Mouse (Mus musculus) limb, embryonic 14.5 days (tissue): Measurements from ENCODE around the gene Nelfe. TPM values are rescaled to one million over a fixed set of nuclear protein-coding genes. Genes with fewer than 3 reads are reported as not detected.
"Not testable (repeated sequence)": the region's sequence is repeated elsewhere in the genome, so short reads cannot be mapped to it uniquely, and the experiment has no call there.

Source experiments
- ATAC-seq: fragments of 200-750 bp; cut with Nextera tagmentation; 2 replicates; pipeline ENCODE4 v1.8.0; 2017; ENCODE audit warnings: low read depth, moderate number of reproducible peaks, moderate TSS enrichment; ENCODE audit not compliant: low FRiP score
- DNase-seq: peaks from one replicate; pipeline ENCODE4 v3.0.0-alpha.2; 2015; ENCODE audit warnings: low spot score
- H3K27ac ChIP-seq: fragments of 300-500 bp; sonication (generic); replicated peaks from 2 replicates; pipeline ENCODE4 v1.5.1; 2014; ENCODE audit warnings: low read depth, mild to moderate bottlenecking, low read length, moderate library complexity, mixed read lengths
- H3K27me3 ChIP-seq: fragments of 300-500 bp; sonication (generic); 2 replicates; pipeline ENCODE4 v1.6.1; 2014; ENCODE audit warnings: low read length, mixed read lengths; ENCODE audit not compliant: control insufficient read depth, insufficient read depth
- H3K36me3 ChIP-seq: fragments of 300-500 bp; sonication (generic); 2 replicates; pipeline ENCODE4 v1.6.1; 2014; ENCODE audit warnings: mild to moderate bottlenecking, low read length, moderate library complexity, mixed read lengths; ENCODE audit not compliant: control insufficient read depth, insufficient read depth
- H3K4me1 ChIP-seq: fragments of 300-500 bp; sonication (generic); 2 replicates; pipeline ENCODE4 v1.6.1; 2014; ENCODE audit warnings: antibody characterized with exemption, low read length, mixed read lengths; ENCODE audit not compliant: control insufficient read depth, insufficient read depth
- H3K4me2 ChIP-seq: fragments of 300-500 bp; sonication (generic); replicated peaks from 2 replicates; pipeline ENCODE4 v1.6.1; 2014; ENCODE audit warnings: low read depth, mild to moderate bottlenecking, low read length, moderate library complexity; ENCODE audit not compliant: severe bottlenecking
- H3K4me3 ChIP-seq: fragments of 300-500 bp; sonication (generic); replicated peaks from 2 replicates; pipeline ENCODE4 v1.5.1; 2014; ENCODE audit warnings: low read length
- H3K9ac ChIP-seq: fragments of 300-500 bp; sonication (generic); 2 replicates; pipeline ENCODE4 v1.6.1; 2014; ENCODE audit warnings: mild to moderate bottlenecking, low read depth, low read length, moderate library complexity; ENCODE audit not compliant: severe bottlenecking
- H3K9me3 ChIP-seq: fragments of 300-500 bp; sonication (generic); 2 replicates; pipeline ENCODE4 v1.6.1; 2016; ENCODE audit warnings: low read length; ENCODE audit not compliant: control insufficient read depth
- POLR2A ChIP-seq: fragments of 200-500 bp; IDR thresholded peaks from 2 replicates; pipeline ENCODE4 v1.8.0; 2012; ENCODE audit warnings: inconsistent platforms, mild to moderate bottlenecking, moderate library complexity, borderline replicate concordance; ENCODE audit not compliant: insufficient read depth, insufficient read length; ENCODE audit errors: extremely low read depth
- WGBS: fragments of 180-500 bp; shearing (Covaris S2); extraction: QIAGEN DNeasy Blood & Tissue Kit; methylation state at CpG from one replicate; pipeline ENCODE4 v1.1.7; 2014; 5-methylcytosine and 5-hydroxymethylcytosine counted together
- polyA plus RNA-seq, 2 experiments: library from polyadenylated mRNA; depleted of rRNA in 1 of 2; stranded (reverse) in 1 of 2; unstranded in 1 of 2; fragments of >200 nt; fragmentation: Nextera tagmentation in 1 of 2; extraction: Ambion mirVana in 1 of 2; gene quantifications; 2 replicates each; pipeline versions ENCODE4 v1.2.1 to v1.2.3; 2012 to 2014

The Nelfe gene
- polyA plus RNA-seq, 2 experiments: 92.2 to 101 TPM

- no peak overlapping the region for H3K4me3 ChIP-seq
- no peak overlapping the region for H3K27ac ChIP-seq
- no peaks in the 10 kb centered on the region for H3K36me3 ChIP-seq
- no peak overlapping the region for H3K4me2 ChIP-seq
- H3K9me3 ChIP-seq: no peaks in the 10 kb centered on the region
- no peak for TF ChIP-seq POLR2A
- DNase-seq (no peak), ATAC-seq (no peak)
- WGBS: 68% methylated on average over 15 of the region's 15 CpGs
- H3K4me1 ChIP-seq: no peaks in the 10 kb centered on the region
- H3K27me3 ChIP-seq: no peaks in the 10 kb centered on the region
- no peak overlapping the region for H3K9ac ChIP-seq
Measured at GRCm38 (mm10) chr17:34811275-34811674, 38.9 kb upstream of the Nelfe start.

GRCm38 (mm10) chr17:34813747-34814146, 36.4 kb upstream of the Nelfe start:
- H3K27ac ChIP-seq, H3K36me3 ChIP-seq, H3K9ac ChIP-seq, DNase-seq, ATAC-seq, H3K4me1 ChIP-seq, H3K4me2 ChIP-seq, H3K9me3 ChIP-seq, H3K4me3 ChIP-seq, H3K27me3 ChIP-seq: not testable (repeated sequence)
- 58% methylated on average over 11 of the region's 12 CpGs for WGBS

DNA sequence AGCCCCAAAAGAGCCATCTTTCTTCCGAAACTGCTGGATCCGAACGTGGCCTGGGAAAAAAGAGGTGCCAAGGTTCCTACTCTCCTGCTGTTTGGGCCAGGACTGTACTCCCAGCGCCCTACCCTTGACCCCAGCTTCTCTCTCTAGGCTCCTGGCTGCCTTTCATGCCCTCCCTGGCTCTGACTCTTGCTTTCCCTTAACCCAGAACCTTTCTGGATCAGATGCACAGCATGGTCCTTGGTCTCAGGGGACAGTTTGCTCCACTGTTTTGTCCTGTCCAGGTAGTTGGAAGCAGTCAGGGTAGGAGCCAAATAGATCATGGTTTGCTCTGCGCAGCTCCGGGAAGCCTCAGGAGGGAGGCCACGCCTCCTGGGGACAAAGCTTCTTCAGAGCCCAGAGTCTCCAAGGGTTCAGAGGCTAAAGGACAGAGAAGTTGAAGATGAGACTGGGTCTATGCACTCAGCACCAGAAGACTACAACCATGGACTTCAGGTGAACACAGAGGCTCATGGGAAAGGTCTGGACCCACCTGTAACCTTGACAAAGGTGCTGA, 35.3 kb upstream of the Nelfe start:
- Histone ChIP-seq H3K27me3 (no peaks in the 10 kb centered on the region), H3K4me1 (no peaks in the 10 kb centered on the region), H3K4me3 (no peak overlapping the region), H3K9me3 (no peaks in the 10 kb centered on the region), H3K27ac (no peak overlapping the region), H3K9ac (no peak overlapping the region), H3K36me3 (no peaks in the 10 kb centered on the region), H3K4me2 (no peak overlapping the region)
- no peak for DNase-seq
- TF ChIP-seq POLR2A: no peak
- no peak for ATAC-seq
- WGBS: 76% methylated on average over 7 of the region's 7 CpGs

DNA sequence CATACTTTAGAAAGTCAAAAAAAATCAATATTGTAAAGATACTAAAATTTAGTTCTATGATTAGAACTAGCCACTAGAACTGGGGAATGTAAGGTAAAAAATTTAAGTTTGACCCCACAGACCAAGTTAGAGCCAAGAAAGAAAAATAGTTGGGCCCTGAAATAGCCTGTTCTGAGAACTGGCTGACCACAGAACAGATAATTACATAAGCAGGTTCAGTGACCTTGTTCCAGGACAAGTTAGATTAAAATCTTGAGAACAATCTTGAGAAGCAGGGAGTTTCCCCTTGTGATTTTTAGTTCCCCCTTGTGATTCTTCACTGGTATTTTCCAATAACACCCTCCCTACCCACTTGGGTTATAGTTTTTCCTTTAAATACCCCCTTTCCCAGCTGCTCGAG, 19.4 kb upstream of the Nelfe start:
- H3K4me1 ChIP-seq, H3K4me3 ChIP-seq, H3K4me2 ChIP-seq, H3K9ac ChIP-seq, H3K9me3 ChIP-seq, DNase-seq, H3K27me3 ChIP-seq, ATAC-seq, H3K27ac ChIP-seq: not testable (repeated sequence)
- peaks cover 37% of the 10 kb centered on the region for H3K36me3 ChIP-seq
- 88% methylated on average over 1 of the region's 1 CpGs for WGBS

GRCm38 (mm10) chr17:34836155-34836855, 13.9 kb upstream of the Nelfe start:
- Histone ChIP-seq H3K4me2 (peak overlapping the region; percentile 93), H3K36me3 (peaks cover 33% of the 10 kb centered on the region), H3K27ac (peak overlapping the region; percentile 3; the same call in 1 of the 2 replicates), H3K4me1 (peaks cover 14% of the 10 kb centered on the region), H3K9me3 (no peaks in the 10 kb centered on the region), H3K4me3 (peak overlapping the region; percentile 83), H3K27me3 (no peaks in the 10 kb centered on the region), H3K9ac (peak overlapping the region; percentile 69)
- WGBS: 6% methylated on average over 42 of the region's 48 CpGs
- no peak for TF ChIP-seq POLR2A
- DNase-seq (no peak), ATAC-seq (peak; percentile 72)

- Histone ChIP-seq H3K4me2 (peak within 1 kb of the TSS; percentile 95), H3K9ac (peak within 1 kb of the TSS; percentile 69), H3K36me3 (peaks cover 37% of the 10 kb centered on the region), H3K9me3 (no peaks in the 10 kb centered on the region), H3K4me3 (peak within 1 kb of the TSS; percentile 83), H3K27me3 (no peaks in the 10 kb centered on the region), H3K27ac (peak within 1 kb of the TSS; percentile 74), H3K4me1 (peaks cover 14% of the 10 kb centered on the region)
- DNase-seq: peak; percentile 98
- peak; percentile 93 for ATAC-seq
- under 1% methylated on average over 40 of the region's 40 CpGs for WGBS
- TF ChIP-seq POLR2A: 0 out of 2 replicates have a peak, but pooled peaks have one; percentile 81
Measured at GRCm38 (mm10) chr17:34836856-34837221, 13.4 kb upstream of the Nelfe start, which contains the start of the genes Stk19 and Dxo. Stk19 (minus strand) TSS chr17:34836945. Dxo (plus strand) TSS chr17:34837019.
